Mouse (Mus musculus): ENCODE measurements around the gene Syne4.
A peak's percentile ranks its signal among the peaks of the same experiment; 100 is the strongest.

Gene Syne4

DNA sequence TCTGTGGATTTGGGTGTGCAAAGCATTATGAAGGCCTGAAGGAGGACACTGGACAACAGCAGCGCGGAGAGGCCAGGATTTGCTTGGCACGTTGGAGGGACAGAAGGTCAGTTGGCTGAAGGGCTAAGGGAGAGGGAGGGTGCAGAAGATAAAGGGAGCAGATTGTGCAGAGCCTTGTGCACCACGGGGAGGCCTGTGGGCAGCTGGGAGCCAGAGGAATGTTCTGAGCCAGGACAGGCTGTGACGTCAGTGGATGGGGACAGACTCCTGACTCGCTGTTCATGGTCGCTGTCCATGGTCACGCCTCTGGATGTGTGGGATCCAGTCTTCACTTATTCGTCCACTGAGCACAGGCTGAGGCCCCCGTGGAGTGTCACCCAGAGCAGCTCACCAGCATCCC lies 19.5 kb upstream of the Syne4 start:
- ATAC-seq (ENCODE audit: insufficient number of reproducible peaks, low FRiP score, low TSS enrichment) = peak; percentile 72; the same call in 1 of the 2 replicates

DNA sequence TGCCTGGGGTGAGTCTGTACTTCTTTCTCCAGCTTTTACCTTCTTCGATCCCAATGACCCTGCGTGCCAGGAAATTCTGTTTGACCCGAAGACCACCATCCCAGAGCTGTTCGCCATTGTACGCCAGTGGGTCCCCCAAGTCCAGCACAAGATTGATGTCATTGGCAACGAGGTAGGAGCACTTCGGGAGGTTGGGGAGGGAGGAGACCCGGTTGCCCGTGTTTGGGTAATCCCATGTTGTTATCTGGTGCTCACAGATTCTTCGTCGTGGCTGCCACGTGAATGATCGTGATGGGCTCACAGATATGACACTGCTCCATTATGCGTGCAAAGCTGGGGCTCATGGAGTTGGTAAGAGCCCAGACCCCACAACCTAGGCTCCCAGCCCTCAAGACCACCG lies 17.8 kb upstream of the Syne4 start:
- no peak for ATAC-seq (ENCODE audit: insufficient number of reproducible peaks, low FRiP score, low TSS enrichment)

DNA sequence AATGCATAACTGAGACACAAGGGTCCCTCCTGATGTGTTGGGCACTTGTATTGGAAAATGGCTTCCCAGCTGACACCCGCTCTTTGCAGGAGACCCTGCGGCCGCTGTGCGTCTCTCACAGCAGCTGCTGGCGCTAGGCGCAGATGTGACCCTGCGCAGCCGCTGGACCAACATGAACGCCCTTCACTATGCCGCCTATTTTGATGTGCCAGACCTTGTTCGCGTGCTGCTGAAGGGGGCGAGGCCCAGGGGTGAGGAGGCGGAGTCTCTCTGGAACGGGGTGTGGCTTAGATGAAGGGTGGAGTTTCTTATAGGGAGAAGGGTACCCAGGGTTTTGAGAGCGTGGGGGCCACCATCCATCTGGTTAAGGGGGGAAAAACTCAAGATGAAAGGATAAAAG lies 17.3 kb upstream of the Syne4 start:
- no peak for ATAC-seq (ENCODE audit: insufficient number of reproducible peaks, low FRiP score, low TSS enrichment)

DNA sequence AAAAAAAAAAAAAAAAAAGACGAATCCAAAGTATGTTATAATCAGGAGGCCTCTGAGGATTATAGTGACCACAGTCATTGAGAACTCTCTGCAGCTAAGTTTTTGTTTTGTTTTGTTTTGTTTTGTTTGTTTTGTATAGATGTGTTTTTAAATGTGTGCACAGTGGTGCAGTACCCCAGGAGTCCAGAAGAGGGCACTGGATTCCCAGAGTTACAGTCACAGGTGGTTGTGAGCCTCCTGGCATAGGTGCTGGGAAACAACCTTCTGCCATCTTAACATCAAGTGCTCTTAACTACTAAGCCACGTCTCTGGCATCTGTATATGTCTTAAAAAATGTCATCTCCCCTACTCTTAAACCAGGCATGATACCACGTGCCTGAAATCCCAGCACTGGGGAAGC lies 13.7 kb upstream of the Syne4 start:
- ATAC-seq (ENCODE audit: insufficient number of reproducible peaks, low FRiP score, low TSS enrichment) = no peak

DNA sequence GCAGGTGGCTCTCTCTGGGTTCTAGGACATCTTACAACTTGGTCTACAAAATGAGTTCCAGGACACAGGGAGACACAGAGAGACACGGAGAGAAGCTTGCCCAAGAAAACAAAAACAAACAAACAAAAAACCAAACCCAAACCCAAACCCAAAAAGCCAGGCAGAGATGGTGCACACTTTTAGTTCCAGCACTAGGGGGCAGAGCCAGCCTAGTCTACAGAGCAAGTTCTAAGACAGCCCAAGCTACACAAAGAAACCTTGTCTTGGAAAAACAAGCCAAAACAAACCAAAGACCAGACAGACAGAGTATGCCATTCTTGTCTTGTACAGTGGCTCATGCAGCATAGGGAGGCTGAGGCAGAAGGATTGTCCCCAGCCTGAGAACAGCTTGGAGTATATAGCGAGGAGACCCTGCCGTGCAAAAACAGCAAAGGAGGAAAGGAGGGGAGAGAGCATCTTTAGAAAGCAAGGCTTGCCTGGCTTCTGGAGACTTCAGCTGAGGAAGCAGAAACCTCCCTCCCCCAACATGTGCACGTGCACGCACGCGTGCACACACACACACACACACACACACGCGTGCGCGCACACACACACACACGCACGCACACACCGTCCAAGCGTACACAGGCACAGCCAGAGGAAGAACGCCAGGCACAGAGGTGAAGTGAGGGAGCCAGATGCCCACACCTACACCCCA lies 8.4 kb upstream of the Syne4 start:
- no peak for ATAC-seq (ENCODE audit: insufficient number of reproducible peaks, low FRiP score, low TSS enrichment)

DNA sequence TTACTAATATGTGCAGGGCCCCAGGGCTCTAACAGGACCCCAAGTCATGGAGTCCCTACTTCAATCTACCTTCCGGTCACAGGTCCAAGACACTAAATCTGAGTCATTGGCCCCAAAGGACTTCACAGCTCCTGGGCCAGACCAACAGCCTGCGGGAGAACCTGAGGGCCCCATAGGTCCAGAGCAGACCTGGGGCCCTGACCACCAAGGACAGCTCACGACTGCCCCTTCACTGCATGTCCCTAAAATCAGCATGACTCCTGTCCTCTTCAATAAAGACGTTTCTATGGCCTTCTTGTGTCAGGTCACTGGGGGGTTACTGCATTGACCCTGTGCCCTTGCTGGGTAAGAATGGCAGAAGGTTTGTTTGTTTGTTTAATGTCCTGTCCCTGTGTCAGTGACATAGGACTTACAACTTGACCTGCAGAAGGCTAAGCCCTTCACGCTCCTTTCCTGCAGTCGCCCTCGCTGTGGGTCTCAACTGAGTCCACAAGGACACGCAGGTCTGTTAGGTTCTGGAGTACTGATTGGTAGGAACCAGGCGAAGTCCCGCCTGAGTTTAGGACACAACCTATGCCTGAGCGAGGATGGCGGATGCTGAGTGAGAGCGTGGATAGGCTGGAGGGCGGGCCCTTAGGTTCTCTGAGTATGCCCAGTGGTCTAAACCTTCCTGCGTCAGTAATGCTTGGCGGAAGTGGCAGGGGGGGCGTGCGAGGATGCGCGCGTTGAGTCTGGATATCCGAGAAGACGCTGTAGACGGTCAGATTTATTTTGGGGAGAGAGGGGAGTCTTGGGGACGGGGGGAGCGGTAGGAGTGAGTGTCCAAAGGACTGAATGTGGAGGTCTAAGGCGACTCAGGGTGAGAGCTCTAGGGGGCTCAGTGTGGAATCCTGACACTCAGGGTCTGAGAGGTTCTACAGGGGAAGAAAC lies 6.3 kb upstream of the Syne4 start, which contains the start of gene Alkbh6:
Gene Alkbh6 (plus strand): TSS at position 642 of the 930 bp plus-strand sequence.
- ATAC-seq (ENCODE audit: insufficient number of reproducible peaks, low FRiP score, low TSS enrichment) = peak; percentile 98

DNA sequence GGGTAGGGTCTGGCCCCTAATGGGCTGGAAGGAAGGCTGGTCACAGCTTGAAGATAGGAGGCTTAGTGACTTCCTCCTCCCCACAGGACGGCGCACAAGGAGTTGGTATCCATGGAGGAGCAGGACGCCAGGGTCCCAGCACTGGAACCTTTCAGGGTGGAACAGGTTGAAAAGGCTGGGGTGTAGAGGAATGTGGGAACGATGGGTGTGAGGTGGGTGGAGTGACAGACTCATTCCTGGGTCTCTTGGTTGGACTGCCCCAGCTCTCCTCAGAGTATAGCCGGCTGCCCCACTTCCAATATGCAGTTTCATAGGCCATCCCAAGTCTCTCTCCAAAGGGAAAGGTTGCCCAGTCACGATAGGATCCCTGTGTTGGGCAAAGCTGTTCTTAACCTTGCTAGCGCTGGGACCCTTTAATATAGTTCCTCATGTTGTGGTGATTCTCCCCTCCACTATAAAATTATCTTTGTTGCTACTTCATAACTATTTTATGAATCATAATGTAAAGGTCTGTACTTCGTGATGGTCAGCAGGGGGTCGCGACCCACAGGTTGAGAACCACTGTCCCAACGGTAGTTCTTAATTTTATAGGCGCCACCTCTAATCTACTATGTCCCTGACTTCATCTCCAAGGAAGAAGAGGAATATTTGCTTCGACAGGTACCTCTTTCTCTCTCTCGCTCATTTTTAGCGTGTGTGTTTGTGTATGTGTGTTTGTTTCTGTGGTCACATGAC lies 5.0 kb upstream of the Syne4 start:
- ATAC-seq (ENCODE audit: insufficient number of reproducible peaks, low FRiP score, low TSS enrichment) = no peak

DNA sequence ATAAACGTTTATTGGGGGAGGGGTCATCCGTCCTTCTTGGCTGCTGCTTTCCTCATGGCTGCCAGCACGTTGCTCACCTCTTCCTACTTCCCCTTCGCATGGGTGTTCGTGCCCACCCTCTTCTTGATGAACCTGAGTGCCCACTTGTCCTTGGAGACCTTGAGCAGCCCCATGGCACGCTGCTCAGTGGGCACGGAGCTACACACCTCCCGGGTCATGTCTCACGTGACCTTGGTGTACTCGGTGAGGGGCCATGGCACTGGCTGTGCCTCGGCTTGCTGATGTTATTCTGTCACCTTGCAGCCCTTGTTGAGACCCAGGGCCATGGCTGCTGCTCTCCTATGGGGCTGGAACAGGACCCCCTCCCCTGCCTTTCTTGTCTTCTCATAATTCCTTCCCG lies 4.5 kb upstream of the Syne4 start:
- no peak for ATAC-seq (ENCODE audit: insufficient number of reproducible peaks, low FRiP score, low TSS enrichment)

DNA sequence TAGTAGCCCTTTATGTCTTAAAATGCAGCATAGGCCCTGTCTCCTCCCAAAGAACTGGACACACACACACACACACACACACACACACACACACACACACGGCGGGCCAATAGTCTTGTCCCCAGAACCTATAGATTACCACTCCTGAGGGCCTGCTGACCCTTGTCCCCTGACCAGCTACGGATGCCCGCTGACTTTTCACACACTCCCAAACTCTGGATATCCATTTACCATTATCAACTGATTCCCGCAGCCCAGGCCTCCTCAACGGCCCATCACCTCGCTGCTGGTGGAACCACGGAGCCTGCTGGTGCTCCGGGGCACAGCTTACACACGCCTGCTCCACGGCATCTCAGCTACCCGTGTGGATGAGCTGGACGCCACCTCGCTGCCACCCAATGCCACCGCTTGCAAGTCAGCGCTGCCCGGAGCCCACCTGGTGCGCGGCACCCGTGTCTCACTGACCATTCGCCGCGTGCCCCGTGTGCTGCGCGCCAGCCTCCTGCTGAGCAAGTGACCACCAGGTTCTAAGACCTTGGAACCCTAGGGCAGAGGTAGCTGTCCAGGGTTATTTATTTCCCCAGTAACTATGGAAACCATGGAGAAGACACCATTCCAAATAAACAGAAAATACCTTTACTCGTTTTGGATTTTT lies 814 bp upstream of the Syne4 start:
- no peak for ATAC-seq (ENCODE audit: insufficient number of reproducible peaks, low FRiP score, low TSS enrichment)

DNA sequence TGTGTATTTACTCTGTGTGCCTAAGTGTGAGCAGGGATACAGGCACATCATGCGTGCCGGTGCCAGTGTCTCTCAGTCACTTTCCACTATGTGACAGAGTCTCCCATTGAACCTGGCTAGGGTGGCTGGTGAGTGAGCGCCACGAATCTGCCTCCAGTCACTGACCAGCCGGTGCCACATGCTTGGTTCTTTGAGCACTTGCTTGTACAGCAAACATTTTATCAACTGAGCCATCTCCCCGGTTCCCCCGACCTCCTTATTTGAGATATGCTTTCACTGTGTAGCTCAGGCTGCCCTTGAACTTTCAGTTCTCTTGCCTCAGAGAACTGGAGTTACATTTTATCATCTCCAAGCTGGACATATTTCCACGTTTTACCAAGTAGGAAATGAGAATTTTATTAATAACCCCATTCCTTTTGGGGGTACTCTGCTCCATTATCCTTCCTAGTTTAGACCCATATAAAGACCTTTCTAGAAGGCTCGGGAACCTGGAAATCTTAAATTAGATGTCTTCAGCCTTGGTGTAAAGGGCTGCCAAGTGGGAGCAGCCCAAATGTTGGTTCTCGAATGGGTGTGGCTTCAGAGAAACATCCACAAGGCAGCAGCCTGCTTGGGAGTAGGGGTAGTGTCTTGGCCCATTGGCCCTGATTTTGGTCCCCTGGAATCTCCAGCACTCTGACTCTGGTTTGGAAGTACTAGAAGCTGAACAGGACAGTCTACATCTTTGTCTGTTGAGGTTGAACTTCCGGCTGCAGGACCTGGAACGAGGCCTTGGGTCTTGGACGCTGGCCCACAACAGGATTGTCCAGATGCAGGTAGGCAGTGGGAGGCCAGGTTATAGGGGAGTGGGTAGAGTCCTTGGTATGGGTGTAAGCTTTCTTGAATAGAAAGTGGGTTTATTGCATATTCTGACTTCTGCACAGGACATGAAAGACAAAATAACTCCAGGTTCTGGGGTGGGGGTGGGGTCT lies 1.2 kb downstream of the Syne4 start:
- no peak for ATAC-seq (ENCODE audit: insufficient number of reproducible peaks, low FRiP score, low TSS enrichment)

DNA sequence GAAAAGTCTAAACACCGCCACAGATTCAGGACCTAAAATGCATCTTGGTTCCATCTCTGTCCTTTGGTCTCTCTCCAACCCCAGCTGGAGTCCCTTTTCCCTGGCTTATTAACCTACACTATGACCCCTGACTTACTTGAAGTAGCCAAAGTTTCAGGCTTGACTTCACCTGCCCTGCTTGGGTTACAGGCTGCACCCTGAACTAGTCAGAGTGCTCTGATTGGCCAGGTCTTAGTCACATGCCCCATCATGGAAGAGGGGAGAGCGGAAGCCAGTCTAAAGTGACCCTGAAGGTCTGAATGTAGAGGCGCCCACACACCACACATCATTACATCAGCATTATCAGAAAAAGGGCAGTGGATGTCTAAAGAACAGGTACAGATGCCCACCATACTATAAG lies 3.5 kb downstream of the Syne4 start:
- ATAC-seq (ENCODE audit: insufficient number of reproducible peaks, low FRiP score, low TSS enrichment) = no peak

DNA sequence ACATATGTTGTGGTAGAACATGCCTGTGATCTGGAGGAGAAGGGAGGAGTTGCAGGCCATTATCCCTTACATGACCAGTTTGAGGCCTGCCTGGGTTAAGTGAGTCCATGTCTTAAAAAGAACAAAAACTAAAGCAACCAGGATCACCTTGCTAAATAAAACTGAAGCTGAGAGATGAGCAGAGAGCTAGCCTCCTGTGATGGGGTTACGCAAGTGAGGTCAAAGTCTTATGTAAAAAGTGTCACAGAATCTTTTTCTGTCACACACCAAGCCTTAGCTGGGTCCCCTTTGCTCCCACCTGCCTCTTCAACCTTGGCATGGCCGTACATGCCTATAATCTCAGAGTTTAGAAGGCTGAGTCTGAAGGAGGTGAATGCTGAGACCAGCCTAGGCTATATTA lies 6.3 kb downstream of the Syne4 start:
- no peak for ATAC-seq (ENCODE audit: insufficient number of reproducible peaks, low FRiP score, low TSS enrichment)

DNA sequence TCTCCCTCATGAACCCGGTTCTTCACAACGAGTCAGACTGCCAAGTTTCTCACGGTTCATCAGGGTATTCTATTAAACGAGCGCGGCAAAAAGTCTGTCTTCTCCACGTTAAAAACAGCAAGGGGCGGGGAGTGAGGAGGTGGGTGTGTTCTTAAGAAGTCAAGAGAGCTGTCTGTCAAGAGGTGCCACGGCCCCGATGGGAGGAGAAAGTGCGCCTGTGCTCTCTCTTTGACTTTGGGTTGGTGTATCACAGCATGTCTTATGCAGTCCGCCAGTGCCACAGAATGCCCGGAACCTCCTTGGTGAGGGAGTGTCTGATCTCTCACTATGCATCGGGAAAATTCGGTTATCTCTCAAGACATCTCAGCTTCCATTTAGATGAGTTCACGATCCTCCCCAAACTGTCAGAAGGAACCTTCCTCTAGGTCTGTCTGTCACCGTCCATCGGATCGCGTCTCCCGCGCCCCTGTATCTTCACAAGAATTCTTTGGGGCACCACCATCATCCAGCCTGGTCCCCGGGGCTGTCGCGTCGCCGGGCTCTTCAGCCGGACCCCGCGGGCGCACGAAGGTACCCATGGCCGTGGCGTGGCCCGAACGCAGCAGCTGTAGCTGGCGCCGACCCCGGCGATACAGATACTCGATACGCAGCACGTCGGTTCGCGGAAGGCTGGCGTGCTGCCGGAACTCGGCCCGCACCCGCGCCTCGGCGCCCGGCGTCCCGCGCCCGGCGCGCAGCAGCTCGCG lies 7.1 kb downstream of the Syne4 start, which contains the start of gene E130208F15Rik:
Gene E130208F15Rik (plus strand): TSS at position 202 of the 746 bp plus-strand sequence.
- peak; percentile 58; the same call in 1 of the 2 replicates for ATAC-seq (ENCODE audit: insufficient number of reproducible peaks, low FRiP score, low TSS enrichment)

DNA sequence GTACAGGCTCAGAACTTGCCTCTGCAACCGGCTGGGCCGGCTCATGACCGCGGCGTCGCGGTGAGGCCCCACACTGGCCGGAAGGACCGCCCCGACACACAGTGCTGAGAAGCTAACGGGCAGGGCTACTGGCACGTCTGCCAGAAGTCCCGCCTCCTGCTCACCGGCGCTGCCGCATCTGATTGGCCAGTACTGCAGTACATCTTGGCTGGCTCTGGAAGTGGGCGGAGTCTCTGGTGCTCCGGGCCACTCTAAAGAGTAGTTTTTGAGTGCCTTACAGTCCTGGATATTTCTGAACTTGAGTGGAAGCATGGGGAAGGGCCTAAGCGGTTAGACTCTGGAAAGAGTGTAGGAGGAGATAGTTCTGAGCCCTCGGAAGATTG lies 7.7 kb downstream of the Syne4 start:
- peak; percentile 83 for ATAC-seq (ENCODE audit: insufficient number of reproducible peaks, low FRiP score, low TSS enrichment)

DNA sequence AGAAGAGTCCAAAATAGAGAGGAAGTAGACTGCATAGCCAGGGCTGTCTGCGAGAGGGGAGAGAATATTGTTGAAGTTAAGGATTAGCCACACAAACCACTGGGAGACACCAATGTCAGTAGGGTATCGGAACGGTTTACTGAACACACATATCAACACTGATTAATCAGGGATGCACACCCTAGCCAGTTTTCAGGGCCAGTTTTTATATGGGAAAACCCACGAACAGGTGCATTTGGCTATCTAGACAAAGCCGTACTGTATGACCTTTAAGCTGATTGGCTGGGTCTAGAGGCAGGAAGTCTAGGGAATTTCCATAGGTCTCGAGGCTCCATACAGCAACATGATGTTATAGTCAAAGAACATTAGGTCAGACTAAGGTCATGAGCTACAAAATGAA lies 8.3 kb downstream of the Syne4 start:
- ATAC-seq (ENCODE audit: insufficient number of reproducible peaks, low FRiP score, low TSS enrichment) = no peak

DNA sequence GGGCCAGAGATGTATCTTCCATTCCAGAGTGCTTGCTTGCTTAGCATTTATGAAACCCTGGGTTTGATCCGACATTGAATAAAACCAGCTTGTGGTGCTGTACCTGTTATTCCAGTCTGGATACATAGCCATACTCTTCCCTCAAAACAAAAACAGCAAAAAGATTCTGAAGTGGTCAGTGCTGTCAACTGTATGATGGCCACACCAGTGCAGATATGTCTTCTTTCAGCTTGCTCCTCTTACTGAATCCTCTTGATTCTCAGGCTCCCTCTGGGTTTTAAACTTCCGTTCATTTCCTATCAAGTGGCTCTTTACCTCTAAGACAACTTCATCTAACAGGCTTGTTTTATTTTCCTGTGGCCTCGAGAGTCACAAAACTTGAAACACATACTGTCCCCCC lies 9.2 kb downstream of the Syne4 start, which contains the start of gene Sdhaf1:
Gene Sdhaf1 (minus strand): TSS at position 101 of the 400 bp plus-strand sequence.
- no peak for ATAC-seq (ENCODE audit: insufficient number of reproducible peaks, low FRiP score, low TSS enrichment)

DNA sequence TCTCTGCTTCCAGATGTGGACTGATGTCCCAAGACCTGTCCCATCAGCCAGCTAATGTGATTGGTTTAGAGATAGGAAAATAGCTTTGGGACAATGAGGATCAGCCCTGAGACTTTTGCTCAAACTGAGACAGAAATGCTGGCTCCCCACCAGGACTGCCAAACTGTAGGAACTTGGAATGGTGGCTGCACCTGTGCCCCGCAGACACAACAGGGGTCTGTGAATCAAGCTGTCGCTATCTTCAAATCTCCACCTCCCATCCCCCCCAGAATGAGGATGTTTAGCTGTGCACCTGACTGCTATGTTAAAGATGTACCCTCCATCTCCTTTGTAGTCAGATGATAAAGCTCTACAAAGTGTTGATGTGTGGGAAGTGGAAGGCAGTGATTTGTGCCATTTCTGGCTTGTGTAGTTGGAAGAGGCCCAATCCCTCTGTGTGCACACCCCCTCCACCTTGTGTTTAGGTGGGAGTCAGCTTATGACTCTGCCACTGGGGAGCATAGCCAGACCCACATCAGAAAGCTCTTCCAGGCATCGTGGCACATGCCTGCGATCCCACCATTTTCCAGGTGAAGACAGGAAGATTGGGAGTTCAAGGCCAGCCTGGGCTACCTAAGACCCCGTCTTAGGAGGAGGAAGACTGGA lies 9.8 kb downstream of the Syne4 start:
- ATAC-seq (ENCODE audit: insufficient number of reproducible peaks, low FRiP score, low TSS enrichment) = no peak

DNA sequence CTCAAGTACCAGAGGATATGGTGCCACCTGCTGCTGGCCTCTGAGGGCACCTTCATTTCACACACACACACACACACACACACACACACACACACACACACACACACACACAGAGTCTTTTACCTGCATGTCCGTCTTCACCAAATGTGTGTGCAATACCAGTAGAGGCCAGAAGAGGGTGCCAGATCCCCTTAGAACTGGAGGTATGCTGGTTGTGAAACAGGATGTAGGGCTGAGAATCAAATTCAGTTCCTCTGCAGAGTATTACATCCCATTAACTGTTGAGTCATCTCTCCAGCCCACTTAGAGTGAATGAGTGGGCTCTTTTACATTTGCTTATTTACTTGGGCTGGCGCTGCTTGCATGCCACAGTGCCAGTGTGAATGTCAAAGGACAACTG lies 10.8 kb downstream of the Syne4 start:
- no peak for ATAC-seq (ENCODE audit: insufficient number of reproducible peaks, low FRiP score, low TSS enrichment)
